Mouse (Mus musculus): ENCODE data around the gene Galk2. TPM values are rescaled to one million over a fixed set of nuclear protein-coding genes. Genes with fewer than 3 reads are reported as not detected.

The Galk2 gene
- total and polyA plus RNA-seq, 3 experiments, result 8.9 to 10.1 (median 10.1) TPM

- Histone ChIP-seq H3K27me3 (ENCODE audit: control insufficient read depth, insufficient read depth, low read length) (no peaks in the 10 kb centered on the region), H3K4me1 (ENCODE audit: control insufficient read depth, insufficient read depth, low read length) (peaks cover 2% of the 10 kb centered on the region), H3K4me3 (no peak overlapping the region), H3K27ac (no peak overlapping the region), H3K36me3 (ENCODE audit: control insufficient read depth, insufficient read depth, low read length) (no peaks in the 10 kb centered on the region), H3K79me2 (replicated peaks; ENCODE audit: control insufficient read depth, insufficient read depth, low read length) (no peaks in the 10 kb centered on the region), H3K9ac (ENCODE audit: low read depth, low read length) (no peak overlapping the region)
- DNase-seq, result no peak
- TF ChIP-seq POLR2A (IDR thresholded peaks at IDR 0.05; ENCODE audit: insufficient read depth, low read depth, low read length), result no peak
- no peak for TF ChIP-seq EP300 (IDR thresholded peaks at IDR 0.05; ENCODE audit: insufficient read depth, low read depth, low read length)
- TF ChIP-seq CTCF (IDR thresholded peaks at IDR 0.05), result no peak
- intact Hi-C loops (cut with DNase I), result no loop called here
- 56% methylated on average over 3 of the region's 3 CpGs for WGBS
These were observed 66.2 kb downstream of the Galk2 start for GRCm38 (mm10) chr2:125925081-125925480.

- no peak overlapping the region for H3K27ac ChIP-seq
- TF ChIP-seq CTCF (IDR thresholded peaks at IDR 0.05) (no peak), POLR2A (IDR thresholded peaks at IDR 0.05; ENCODE audit: insufficient read depth, low read depth, low read length) (no peak), EP300 (IDR thresholded peaks at IDR 0.05; ENCODE audit: insufficient read depth, low read depth, low read length) (no peak)
- H3K9ac ChIP-seq (ENCODE audit: low read depth, low read length), result no peak overlapping the region
- no peak overlapping the region for H3K4me3 ChIP-seq
- intact Hi-C loops (cut with DNase I), result no loop called here
- no peaks in the 10 kb centered on the region for H3K79me2 ChIP-seq (replicated peaks; ENCODE audit: control insufficient read depth, insufficient read depth, low read length)
- WGBS, result 83% methylated on average over 3 of the region's 3 CpGs
- H3K27me3 ChIP-seq (ENCODE audit: control insufficient read depth, insufficient read depth, low read length), result no peaks in the 10 kb centered on the region
- DNase-seq, result no peak
- no peaks in the 10 kb centered on the region for H3K36me3 ChIP-seq (ENCODE audit: control insufficient read depth, insufficient read depth, low read length)
- H3K4me1 ChIP-seq (ENCODE audit: control insufficient read depth, insufficient read depth, low read length), result no peaks in the 10 kb centered on the region
These were observed 70.5 kb downstream of the Galk2 start for GRCm38 (mm10) chr2:125929396-125929795.

- H3K79me2 ChIP-seq (replicated peaks; ENCODE audit: control insufficient read depth, insufficient read depth, low read length), result no peaks in the 10 kb centered on the region
- WGBS, result 43% methylated on average over 2 of the region's 2 CpGs
- TF ChIP-seq CTCF (IDR thresholded peaks at IDR 0.05) (no peak), POLR2A (IDR thresholded peaks at IDR 0.05; ENCODE audit: insufficient read depth, low read depth, low read length) (no peak), EP300 (IDR thresholded peaks at IDR 0.05; ENCODE audit: insufficient read depth, low read depth, low read length) (no peak)
- no peak for DNase-seq
- H3K4me3 ChIP-seq, result no peak overlapping the region
- no peaks in the 10 kb centered on the region for H3K4me1 ChIP-seq (ENCODE audit: control insufficient read depth, insufficient read depth, low read length)
- intact Hi-C loops (cut with DNase I), result no loop called here
- H3K9ac ChIP-seq (ENCODE audit: low read depth, low read length), result no peak overlapping the region
- no peaks in the 10 kb centered on the region for H3K36me3 ChIP-seq (ENCODE audit: control insufficient read depth, insufficient read depth, low read length)
- H3K27me3 ChIP-seq (ENCODE audit: control insufficient read depth, insufficient read depth, low read length), result no peaks in the 10 kb centered on the region
- no peak overlapping the region for H3K27ac ChIP-seq
These were observed 71.0 kb downstream of the Galk2 start for GRCm38 (mm10) chr2:125929872-125930271.

GRCm38 (mm10) chr2:125931193-125931592 is 72.3 kb downstream of the Galk2 start:
- TF ChIP-seq EP300 (IDR thresholded peaks at IDR 0.05; ENCODE audit: insufficient read depth, low read depth, low read length) (no peak), POLR2A (IDR thresholded peaks at IDR 0.05; ENCODE audit: insufficient read depth, low read depth, low read length) (no peak), CTCF (IDR thresholded peaks at IDR 0.05) (no peak)
- H3K4me3 ChIP-seq, result no peak overlapping the region
- intact Hi-C loops (cut with DNase I), result no loop called here
- H3K79me2 ChIP-seq (replicated peaks; ENCODE audit: control insufficient read depth, insufficient read depth, low read length), result no peaks in the 10 kb centered on the region
- no peak overlapping the region for H3K27ac ChIP-seq
- H3K27me3 ChIP-seq (ENCODE audit: control insufficient read depth, insufficient read depth, low read length), result no peaks in the 10 kb centered on the region
- no peaks in the 10 kb centered on the region for H3K36me3 ChIP-seq (ENCODE audit: control insufficient read depth, insufficient read depth, low read length)
- DNase-seq, result no peak
- WGBS, result 92% methylated on average over 5 of the region's 5 CpGs
- no peaks in the 10 kb centered on the region for H3K4me1 ChIP-seq (ENCODE audit: control insufficient read depth, insufficient read depth, low read length)
- H3K9ac ChIP-seq (ENCODE audit: low read depth, low read length), result no peak overlapping the region

- no peak overlapping the region for H3K27ac ChIP-seq
- intact Hi-C loops (cut with DNase I), result no loop called here
These were observed 73.8 kb downstream of the Galk2 start for GRCm38 (mm10) chr2:125932734-125933133.

GRCm38 (mm10) chr2:125933977-125934376 is 75.1 kb downstream of the Galk2 start:
- DNase-seq, result no peak
- WGBS, result 31% methylated on average over 3 of the region's 3 CpGs
- H3K27ac ChIP-seq, result no peak overlapping the region
- H3K4me3 ChIP-seq, result no peak overlapping the region
- no peaks in the 10 kb centered on the region for H3K4me1 ChIP-seq (ENCODE audit: control insufficient read depth, insufficient read depth, low read length)
- H3K27me3 ChIP-seq (ENCODE audit: control insufficient read depth, insufficient read depth, low read length), result no peaks in the 10 kb centered on the region
- no peaks in the 10 kb centered on the region for H3K36me3 ChIP-seq (ENCODE audit: control insufficient read depth, insufficient read depth, low read length)
- no peaks in the 10 kb centered on the region for H3K79me2 ChIP-seq (replicated peaks; ENCODE audit: control insufficient read depth, insufficient read depth, low read length)
- TF ChIP-seq POLR2A (IDR thresholded peaks at IDR 0.05; ENCODE audit: insufficient read depth, low read depth, low read length), result no peak
- TF ChIP-seq CTCF (IDR thresholded peaks at IDR 0.05), result no peak
- TF ChIP-seq EP300 (IDR thresholded peaks at IDR 0.05; ENCODE audit: insufficient read depth, low read depth, low read length), result no peak
- intact Hi-C loops (cut with DNase I), result no loop called here
- no peak overlapping the region for H3K9ac ChIP-seq (ENCODE audit: low read depth, low read length)

More at GRCm38 (mm10) chr2:125932734-125933133, 73.8 kb downstream of the Galk2 start:
- Histone ChIP-seq H3K79me2 (replicated peaks; ENCODE audit: control insufficient read depth, insufficient read depth, low read length) (no peaks in the 10 kb centered on the region), H3K36me3 (ENCODE audit: control insufficient read depth, insufficient read depth, low read length) (no peaks in the 10 kb centered on the region), H3K9ac (ENCODE audit: low read depth, low read length) (no peak overlapping the region), H3K4me3 (no peak overlapping the region), H3K4me1 (ENCODE audit: control insufficient read depth, insufficient read depth, low read length) (no peaks in the 10 kb centered on the region), H3K27me3 (ENCODE audit: control insufficient read depth, insufficient read depth, low read length) (no peaks in the 10 kb centered on the region)
- DNase-seq, result no peak
- TF ChIP-seq POLR2A (IDR thresholded peaks at IDR 0.05; ENCODE audit: insufficient read depth, low read depth, low read length) (no peak), EP300 (IDR thresholded peaks at IDR 0.05; ENCODE audit: insufficient read depth, low read depth, low read length) (no peak), CTCF (IDR thresholded peaks at IDR 0.05) (no peak)

All from heart, adult 2 months (tissue).